Mouse (Mus musculus) heart, adult 2 months (tissue): ENCODE results near the gene Tas2r143.

Experiments
- CTCF ChIP-seq: fragments of 200-600 bp; IDR thresholded peaks from 2 replicates; pipeline ENCODE4 v1.8.1; 2022; ENCODE audit warnings: antibody characterized with exemption, mild to moderate bottlenecking, moderate library complexity
- POLR2A ChIP-seq: fragments of 200-500 bp; IDR thresholded peaks from 2 replicates; pipeline ENCODE4 v1.6.1; 2011; ENCODE audit warnings: mild to moderate bottlenecking, low read depth, low read length, control low read depth; ENCODE audit not compliant: insufficient read depth

- no peak for TF ChIP-seq CTCF
- TF ChIP-seq POLR2A = 0 out of 2 replicates have a peak, but pooled peaks have one; percentile 1
Observed at GRCm38 (mm10) chr6:42355794-42356600, 44.0 kb upstream of the Tas2r143 start.
